Mouse (Mus musculus): ENCODE measurements around the gene Atp6v1d.
A peak's percentile ranks its signal among the peaks of the same experiment; 100 is the strongest.

The Atp6v1d gene

DNA sequence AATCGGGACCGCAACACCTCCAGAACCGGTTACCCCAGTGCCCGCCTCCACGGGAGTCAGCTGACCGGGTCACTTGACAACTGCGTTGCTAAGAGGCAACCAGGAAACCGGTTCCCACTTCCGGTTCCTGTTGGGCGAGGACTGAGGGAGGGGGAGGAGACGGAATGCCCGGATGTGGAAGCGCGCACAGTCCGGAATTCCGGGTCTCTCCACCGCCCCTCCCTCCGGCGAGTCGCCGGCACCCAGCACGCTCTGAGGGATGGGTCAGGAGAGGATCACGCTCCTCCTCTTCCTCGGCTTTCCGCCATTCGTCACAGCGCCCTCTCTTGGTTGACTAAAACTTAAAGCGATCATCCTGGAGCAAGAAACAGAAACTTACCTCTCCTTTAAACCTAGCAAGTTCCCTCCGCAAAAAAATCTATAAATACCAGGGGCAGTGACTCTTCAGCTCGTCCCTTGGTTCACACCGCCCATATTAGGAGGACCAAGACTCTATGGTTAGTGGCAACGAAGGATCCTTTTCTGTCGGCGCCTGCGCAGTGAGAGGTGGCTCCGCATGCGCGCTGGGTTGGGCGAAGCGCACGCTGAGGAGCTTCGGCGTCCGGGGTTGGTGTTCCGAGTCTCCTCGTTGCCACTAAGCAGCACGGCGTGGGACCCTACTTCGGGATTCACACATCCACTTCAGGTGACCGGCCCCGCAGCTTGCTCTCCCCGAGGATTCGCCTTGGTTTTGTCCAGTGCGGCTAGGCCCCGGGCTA is at the start of gene Atp6v1d, which contains the start of gene Eif2s1:
Gene Atp6v1d (minus strand): TSS at position 143 of the 758 bp plus-strand sequence.
Gene Eif2s1 (plus strand): TSS at position 324 of the 758 bp plus-strand sequence.
- peak; percentile 99 for DNase-seq (ENCODE audit: low read depth)

DNA sequence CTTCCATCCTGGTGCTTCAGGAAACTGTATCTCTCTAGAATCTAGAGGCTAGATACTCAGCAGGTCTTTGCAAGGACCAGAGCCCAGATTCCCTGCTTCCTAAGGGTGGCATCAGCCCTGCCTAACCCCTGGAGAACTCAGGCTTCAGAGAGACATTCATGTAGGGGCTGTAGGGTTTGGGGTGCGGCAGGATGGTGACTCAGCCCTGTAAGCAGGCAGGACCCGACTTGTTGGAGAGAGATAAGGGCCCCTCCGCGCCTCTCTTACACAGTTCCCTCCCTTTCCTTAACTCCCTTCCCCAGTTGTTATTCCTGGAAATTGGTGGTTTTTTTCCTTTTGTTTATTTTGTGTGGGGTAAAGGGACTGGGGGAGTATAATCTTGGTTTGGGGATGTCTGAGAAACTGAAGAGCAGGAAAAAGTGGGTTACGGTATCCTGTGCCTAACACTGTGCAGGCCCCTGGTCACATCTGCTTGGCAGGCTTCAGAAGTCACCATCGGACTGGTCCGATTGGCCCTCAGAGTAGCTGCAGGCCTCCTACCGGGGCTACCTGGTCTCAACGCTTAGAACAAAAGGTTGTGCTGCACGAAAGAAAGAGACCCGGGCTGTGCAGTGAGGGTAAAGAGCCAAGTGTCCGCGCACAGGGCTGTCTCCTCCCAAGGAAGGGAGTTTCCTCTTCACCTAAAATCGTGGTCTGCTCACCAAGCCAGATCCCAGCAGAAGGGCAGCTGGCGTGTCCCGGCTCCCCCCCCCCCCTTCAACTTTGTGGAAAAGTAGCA is 49.4 kb upstream of the Atp6v1d start:
- no peak for DNase-seq (ENCODE audit: low read depth)

DNA sequence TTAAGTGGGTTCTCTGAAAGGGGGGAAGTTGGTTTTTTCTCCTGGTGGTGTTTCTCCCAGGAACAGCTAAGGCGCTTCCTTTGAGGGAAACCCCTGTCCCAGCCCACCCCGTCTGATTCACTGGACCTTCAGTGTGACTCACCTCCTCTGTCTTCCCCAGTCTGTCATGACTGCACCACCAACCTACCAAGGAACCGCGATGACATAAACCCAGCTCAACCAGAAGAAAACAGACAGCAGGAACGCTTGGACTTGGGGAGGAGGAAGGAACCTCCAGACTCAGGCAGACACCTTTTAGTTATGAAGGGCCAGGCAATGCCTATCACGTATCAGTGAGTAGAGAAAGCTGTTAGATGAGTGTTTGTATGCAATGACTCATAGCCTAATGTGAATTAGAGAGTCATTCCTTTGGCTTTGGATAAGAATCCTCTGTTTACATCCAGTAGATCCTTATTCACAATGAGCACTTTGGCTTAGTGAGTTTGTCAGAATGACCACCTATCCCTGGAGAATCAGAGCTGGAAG is 46.7 kb upstream of the Atp6v1d start:
- no peak for DNase-seq (ENCODE audit: low read depth)

DNA sequence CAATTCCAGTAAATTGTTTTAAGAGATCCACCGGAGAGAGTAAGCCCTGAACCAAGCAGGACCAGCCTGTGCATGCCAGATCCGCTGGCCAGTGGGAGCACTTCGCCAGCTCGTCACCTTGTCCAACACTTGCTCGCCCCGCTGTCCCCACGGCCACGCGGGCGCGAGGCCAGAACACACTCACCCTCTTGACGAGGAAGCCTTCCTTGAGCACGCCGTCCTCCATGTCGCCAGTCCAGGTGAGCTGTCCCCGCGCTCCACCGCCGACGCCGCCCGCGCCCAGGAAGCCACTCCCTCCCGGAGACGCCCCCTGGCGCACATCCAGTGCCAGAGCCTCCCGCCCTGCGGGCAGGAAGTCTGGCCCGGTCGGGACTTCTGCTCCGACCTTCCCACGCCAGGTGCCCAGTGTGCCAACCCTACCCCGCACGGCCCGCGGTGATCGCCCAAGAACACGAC is 45.3 kb upstream of the Atp6v1d start, which contains the start of gene Plek2:
Gene Plek2 (minus strand): TSS at position 258 of the 456 bp plus-strand sequence.
- DNase-seq (ENCODE audit: low read depth): no peak

DNA sequence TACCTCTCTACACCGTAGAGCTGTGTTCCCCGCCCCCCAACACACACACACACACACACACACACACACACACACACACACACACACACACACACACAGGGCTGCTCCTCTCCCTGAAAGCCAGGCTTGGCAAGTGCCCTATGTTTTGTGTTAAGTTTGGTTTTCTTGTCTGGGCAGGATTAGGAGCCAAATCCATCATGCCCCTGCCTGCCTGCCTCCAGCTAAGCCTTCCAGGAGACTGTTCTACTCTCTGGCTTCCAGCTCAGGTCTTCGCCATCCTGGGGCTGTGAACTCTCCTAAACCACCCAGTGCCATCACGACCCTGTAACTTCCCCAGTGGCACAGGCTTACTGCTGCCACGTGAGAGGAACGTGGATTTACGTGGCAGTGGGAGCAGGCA is 43.1 kb upstream of the Atp6v1d start:
- no peak for DNase-seq (ENCODE audit: low read depth)

DNA sequence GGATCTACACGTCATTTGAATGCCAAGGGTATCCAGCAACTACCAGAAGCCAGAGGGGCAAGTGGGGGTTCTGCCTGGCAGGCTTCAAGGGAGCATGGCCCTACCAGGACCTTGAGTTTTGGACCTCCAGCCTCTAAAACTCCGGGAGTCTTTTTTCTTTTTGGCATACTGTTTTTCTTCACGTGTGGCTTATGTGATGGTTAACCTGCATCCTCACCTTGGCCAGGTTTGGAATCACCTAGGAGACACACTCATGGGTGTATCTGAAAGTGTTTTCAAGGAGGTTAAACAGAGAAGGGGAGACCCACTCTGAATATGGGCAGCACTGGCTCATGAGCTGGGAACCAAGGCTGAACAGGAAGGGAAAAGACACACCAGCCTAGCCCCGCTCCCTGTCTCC is 41.9 kb upstream of the Atp6v1d start:
- no peak for DNase-seq (ENCODE audit: low read depth)

DNA sequence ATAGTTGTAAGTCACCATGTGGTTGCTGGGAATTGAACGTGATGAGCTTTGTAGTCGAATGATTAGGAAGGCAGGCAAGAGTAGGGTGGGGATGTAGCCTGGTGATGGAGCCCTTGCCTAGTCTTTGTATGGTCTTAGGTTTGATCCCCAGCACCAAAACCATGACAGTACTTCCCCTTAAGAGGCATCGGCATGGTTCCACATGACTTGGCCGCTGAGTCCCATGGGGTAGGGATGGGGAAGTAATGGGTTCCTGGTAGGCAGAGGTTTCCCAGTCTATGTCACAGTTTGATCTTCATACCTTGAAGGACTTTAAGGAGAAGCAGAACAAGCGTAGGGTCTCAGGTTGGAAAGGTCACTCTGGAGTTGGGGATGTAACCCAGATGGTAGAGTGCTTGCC is 40.0 kb upstream of the Atp6v1d start:
- no peak for DNase-seq (ENCODE audit: low read depth)

DNA sequence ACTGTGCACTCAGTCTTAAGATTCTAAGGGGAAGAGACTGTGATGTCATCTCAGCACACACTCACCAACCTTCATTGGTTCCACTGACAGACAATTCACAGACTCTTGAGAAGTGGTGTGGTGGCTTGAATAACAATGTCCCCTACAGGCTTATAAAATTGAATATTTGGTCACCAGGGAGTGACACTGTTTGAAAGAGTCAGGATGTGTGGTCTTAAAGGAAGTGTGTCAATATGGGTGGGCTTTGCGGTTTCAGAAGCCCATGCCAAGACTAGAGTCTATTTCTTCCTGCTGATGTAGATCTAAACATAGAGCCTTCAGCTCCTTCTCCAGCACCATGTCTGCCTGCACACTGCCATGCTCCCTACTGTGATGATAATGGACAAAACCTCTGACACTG is 36.4 kb upstream of the Atp6v1d start:
- DNase-seq (ENCODE audit: low read depth): no peak

DNA sequence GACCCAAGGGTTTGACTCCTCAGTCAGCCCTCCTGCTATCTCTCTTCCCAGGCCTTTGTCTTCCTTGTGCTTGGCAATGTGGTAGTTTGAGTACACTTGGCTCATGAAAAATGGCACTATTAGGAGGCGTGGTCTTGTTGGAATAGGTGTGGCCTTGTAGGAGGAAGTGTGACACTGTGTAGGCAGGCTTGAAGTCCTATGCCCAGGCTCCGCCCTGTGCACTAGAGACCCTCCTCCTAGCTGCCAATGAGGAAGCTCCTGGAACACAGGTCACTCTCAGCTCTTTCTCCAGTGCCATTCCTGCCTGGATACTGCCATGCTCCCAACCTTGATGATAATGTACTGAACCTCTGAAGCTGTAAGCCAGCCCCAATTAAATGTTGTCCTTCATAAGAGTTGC is 29.7 kb upstream of the Atp6v1d start:
- DNase-seq (ENCODE audit: low read depth): no peak

DNA sequence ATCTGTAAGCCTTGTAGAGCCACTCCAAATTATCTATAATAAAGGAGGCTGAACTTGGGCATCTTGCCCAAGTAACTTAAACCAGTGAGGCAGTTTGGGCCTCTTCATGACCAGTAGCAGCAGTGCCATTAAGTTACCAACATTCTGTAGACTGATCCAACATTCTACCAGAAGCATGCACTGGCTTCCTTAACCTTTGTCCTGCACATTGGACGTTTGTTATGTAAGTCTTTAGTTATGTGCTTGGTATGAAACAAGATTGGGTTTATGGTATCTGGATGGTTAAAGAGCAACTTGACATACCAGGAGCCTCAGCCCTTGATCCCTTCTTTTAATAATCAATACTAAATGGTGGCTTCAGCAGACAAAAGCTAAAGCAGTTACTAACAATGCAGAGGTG is 28.6 kb upstream of the Atp6v1d start:
- no peak for DNase-seq (ENCODE audit: low read depth)

DNA sequence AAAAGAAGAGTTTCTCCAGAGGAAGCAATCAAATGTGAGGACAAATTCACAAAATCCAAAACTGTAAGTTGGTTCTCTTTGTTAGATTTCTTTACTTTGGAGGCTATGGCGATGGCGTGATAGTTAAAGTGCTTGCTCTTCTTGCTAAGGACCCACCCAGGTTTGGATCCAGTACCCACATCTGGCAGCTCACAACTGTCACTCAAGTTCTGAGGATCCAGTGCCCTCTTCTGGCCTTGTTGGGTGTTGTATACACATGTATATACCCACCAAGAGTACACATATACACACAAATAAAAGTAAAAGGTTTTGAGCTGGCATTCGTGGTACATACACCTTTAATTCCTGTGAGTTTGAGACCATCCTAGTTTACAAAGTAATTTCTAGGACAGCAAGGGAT is 13.1 kb upstream of the Atp6v1d start:
- DNase-seq (ENCODE audit: low read depth): no peak

DNA sequence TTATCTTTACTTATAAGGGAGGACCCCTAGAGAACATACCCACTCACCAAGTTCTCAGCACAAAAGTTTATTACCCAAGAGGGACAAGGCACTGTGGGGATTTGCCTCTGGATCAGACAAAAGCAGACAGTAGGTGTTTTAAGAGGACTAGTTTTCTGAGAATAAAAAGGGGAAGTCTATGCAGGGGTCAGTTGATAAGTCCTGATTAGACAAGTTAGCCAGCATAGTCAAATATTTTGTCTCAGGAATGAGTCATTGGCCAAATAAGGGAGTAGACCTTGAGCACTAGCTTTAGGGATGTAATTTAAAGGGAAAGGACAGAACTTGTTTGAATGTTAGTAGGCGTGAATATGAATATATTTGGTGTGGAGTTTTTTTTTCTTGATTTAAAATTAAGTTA is 6.7 kb upstream of the Atp6v1d start:
- no peak for DNase-seq (ENCODE audit: low read depth)

DNA sequence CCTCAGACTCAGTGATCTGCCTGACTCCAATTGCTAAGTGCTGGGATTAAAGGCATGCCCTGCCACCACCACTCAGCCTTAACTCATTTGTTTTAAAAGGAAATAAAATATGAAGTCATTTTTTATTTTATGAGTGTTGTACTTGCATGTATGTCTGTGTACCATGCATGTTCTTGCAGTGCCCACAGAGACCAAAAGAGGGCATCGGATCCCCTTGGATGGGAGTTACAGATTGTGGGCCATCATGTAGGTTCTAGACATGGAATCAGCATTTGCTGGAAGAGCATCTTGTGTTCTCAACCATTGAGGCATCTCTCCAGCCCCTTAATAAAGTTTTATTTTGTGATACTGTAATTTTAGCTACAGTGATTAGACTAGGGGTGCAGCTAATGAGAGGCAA is 4.0 kb upstream of the Atp6v1d start:
- DNase-seq (ENCODE audit: low read depth): no peak

DNA sequence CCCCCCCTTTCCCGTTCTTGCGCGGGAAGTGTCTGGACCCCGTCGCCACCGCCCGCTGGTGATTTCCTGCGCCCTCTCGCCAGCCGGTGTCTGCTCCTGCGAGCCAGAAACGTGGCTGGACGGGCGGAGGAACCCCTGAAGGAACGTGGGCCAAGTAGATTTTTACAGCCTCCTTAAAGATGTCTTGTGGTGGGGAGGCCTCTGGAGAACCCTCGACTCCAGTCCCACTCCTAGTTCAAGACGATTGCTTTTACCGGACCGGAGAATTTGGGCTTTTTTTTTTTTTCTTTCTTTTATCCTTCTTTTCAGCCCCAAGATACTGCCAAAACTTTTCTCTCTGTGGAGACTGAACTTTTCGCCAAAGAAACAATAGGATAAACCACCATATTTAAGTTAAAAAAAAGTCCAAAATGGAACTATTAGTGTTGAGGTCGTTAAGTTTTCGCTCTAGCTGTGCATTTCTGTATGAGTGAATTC is 854 bp upstream of the Atp6v1d start:
- DNase-seq (ENCODE audit: low read depth): no peak

DNA sequence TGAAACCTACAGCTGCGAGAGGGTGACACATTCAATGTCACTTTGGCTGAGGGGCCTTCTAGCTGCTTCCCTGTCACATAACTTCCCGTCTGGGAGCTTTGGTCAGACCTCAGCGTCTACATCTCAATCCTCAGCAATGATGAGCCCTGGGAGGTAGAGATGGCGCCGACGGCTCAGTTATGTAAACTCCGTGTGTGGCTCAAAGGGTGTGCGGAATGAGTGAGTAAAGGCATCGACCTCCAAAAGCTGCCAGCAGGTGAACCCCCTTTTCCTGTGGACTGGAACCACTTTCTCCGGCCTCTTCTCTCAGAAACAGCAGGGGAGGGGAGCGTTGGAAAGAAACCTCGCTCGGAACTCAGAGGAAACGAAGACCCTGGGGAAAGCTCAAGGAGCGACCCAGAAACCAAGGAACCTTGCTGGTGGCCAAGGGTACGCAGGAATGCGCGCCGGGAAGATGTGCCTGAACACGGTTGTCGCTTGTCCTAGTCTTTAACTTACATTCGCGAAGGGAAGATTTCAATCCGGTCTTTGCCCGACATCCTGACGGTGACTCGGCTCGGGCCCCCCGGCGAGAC is 430 bp downstream of the Atp6v1d start:
- DNase-seq (ENCODE audit: low read depth): peak; percentile 13

DNA sequence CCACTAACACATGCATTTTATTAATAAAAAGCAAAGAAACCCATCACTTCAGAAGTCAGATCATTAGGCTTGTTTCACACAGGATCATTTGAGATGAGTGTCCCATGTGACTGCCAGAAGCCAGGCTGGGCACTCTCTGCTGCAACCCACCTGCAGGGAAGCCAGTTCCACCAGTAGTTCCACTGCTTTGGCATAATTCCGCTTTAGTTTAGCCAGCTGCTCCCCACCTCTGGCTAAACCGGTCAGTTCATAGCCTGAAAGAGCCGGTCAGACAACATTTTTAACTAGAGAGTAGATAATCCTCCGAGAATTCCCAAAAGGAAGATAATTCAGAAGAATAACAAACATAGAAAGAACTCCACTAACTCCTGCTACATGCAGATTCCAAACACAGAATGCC is 13.2 kb downstream of the Atp6v1d start:
- no peak for DNase-seq (ENCODE audit: low read depth)

DNA sequence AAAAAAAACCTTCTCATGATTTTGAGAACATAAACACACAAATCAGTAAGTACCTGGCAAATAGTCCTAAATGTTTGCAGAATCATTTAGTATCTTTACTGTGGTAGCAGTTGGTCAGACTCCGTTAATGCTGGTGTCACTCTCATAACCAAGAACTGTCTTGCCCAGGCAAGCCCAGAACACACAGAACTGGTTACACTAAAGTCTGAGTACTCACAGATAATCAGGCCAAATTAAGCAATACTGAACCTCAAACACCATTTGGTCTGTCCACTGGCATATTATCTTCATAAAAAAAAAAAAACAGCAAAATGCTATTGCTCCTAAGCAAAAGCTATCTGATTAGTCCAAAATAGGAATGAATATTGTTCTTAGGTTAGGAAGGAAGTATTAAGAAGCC is 19.0 kb downstream of the Atp6v1d start:
- DNase-seq (ENCODE audit: low read depth): peak; percentile 8

DNA sequence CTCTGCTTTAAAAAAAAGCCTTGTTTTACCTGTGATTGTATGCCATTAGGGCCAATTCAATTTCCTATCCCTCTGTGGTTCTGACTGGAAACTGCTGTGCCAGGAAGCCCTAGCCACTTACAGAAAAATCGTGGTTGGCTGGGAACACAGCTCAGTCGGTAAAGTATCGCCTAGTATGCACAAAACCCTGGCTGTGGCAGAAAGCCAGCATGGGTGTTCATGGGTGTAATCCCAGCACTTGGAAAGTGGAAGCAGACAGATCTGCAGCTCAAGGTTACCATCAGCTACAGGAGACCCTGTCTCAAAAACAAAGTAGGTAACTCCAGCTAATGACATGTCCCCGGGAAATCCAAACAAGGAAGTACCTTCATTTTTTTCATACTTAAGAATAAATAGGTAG is 21.5 kb downstream of the Atp6v1d start:
- no peak for DNase-seq (ENCODE audit: low read depth)

DNA sequence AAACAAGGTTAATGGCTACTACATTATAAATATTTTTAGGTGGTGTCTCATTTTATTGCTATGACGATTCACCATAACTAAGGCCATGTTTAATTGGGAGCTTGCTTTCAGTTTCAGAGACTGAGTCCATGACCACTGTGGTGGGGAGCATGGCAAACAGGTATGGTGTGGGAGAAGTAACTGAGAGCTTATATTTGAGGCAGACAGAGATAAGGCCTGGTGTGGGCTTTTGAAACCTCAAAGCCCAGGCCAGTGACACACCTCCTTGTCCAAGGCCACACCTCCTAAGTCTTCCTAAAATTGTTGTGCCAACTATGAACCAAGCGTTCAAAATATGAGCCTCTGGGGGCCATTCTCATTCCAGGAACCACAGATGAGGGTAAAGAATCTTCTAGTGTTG is 26.9 kb downstream of the Atp6v1d start:
- no peak for DNase-seq (ENCODE audit: low read depth)

DNA sequence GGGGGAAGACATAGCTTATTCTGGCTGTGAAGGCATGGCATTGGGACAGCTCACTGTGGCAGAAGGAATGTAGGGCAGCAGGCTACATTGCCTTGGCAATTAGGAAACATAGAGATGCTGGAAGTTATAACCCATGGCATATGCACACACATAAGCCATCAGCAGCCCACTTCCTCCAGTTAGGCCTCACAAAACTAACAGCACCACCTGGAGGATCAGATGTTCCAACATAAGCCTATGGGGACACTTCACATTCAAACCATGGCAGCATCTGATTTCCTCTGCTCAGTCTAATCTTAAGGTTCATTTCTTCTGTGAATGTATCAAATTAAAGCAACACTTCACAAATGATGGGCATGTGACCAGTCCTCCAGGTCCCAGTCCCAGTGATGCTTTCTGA is 47.0 kb downstream of the Atp6v1d start:
- no peak for DNase-seq (ENCODE audit: low read depth)

DNA sequence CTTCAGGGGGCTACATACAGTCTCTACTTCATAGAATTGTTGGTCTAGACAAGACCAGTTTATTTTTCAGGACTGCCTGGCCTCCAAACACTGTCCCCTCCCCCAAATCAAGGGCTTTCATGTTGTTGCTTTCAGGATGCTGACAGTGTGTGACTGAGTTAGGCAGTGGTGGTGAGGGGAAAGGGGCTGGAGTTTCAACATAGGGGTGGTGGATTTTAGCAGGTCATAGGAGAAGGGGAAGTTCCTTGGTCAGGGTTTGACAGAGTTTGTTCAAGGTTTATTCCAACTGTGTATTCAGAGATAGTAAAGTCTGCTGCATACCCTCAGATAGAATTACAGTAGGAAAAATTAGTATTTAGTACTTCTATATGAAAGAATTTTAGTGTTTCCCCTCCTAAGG is 59.6 kb downstream of the Atp6v1d start:
- no peak for DNase-seq (ENCODE audit: low read depth)

DNA sequence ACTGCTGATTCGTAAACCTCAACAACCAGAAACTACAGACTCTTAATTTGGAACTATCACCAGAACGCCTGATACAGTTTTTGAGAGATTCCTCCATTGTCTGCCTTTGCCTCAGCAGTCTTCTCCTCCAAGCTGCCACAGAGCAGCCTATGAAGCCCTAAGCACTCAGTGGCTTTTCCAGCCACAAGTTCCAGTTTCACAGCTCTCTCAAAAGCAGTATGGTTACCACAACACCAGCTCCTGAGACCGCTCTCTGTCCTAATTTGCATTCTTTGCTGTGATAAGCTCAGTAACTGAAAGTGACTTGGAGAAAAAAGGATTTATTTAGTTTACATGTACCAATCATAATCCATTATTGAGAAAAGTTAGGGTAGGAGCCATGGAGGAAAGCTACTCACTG is 61.4 kb downstream of the Atp6v1d start:
- no peak for DNase-seq (ENCODE audit: low read depth)

DNA sequence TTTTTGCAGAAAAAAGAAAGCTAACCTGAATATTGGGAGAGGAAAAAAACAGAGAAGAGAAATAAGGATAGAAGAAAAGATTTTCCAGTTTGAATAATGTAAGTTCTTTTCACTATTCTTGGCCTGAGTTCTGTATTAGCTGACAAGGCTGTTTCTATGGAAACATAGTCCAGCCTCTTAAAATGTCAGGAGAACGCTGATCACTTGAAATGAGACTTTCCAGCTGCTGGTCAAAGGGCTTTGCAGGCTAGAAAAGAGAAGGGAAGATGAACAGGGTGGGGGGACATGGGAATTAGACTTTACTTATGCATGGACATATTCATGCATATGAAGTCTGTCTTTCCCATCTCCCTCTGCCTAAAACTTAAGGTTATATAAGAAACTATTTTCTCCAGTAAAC is 67.2 kb downstream of the Atp6v1d start:
- no peak for DNase-seq (ENCODE audit: low read depth)
